Mouse (Mus musculus): Measurements from ENCODE around the gene Tnfsf12.

- no peak for TF ChIP-seq POLR2A (IDR thresholded peaks at IDR 0.05; ENCODE audit: insufficient read length, low read depth)
- no peak for TF ChIP-seq MYOG (IDR thresholded peaks at IDR 0.05; ENCODE audit: control insufficient read depth in 1 of 3, insufficient read depth in 1 of 3, insufficient read length in 2 of 3, low read depth in 2 of 3)
- TF ChIP-seq MYOD1 (IDR thresholded peaks at IDR 0.05; ENCODE audit: control insufficient read depth in 1 of 3, insufficient read length in 2 of 3, low read depth in 2 of 3), result no peak
- TF ChIP-seq E2F4 (IDR thresholded peaks at IDR 0.05; ENCODE audit: insufficient read depth), result no peak
- no peak for TF ChIP-seq POLR2AphosphoS2 (IDR thresholded peaks at IDR 0.05; ENCODE audit: insufficient read length, low read depth)
- no peak for TF ChIP-seq MAX (IDR thresholded peaks at IDR 0.05; ENCODE audit: low read depth)
- TF ChIP-seq TCF12 (IDR thresholded peaks at IDR 0.05; ENCODE audit: insufficient read depth, poor library complexity, severe bottlenecking), result no peak
- TF ChIP-seq USF1 (IDR thresholded peaks at IDR 0.05; ENCODE audit: low read depth), result no peak
- TF ChIP-seq SRF (IDR thresholded peaks at IDR 0.05; ENCODE audit: control insufficient read depth, insufficient read length, low read depth), result no peak
- TF ChIP-seq REST (IDR thresholded peaks at IDR 0.05; ENCODE audit: insufficient read depth, insufficient read length), result no peak
- no peak for TF ChIP-seq CEBPB (IDR thresholded peaks at IDR 0.05; ENCODE audit: insufficient read depth, poor library complexity, severe bottlenecking)
These were observed 9.3 kb downstream of the Tnfsf12 start for GRCm38 (mm10) chr11:69686377-69686776.
